20 mouse cellular contexts compared by ENCODE assay signal in genomic region chr2:11762541-11762940, GRCm38 (mm10). TPM values are rescaled to one million over a fixed set of nuclear protein-coding genes. Genes with fewer than 3 reads are reported as not detected.
A peak's percentile ranks its signal among the peaks of the same experiment; 100 is the strongest.
DNase-seq lines count a peak whose midpoint lies in the region; ATAC-seq lines count a peak whose summit lies in the region.
"Had no signal": no experiment of that assay in that cellular context is flagged by ENCODE, and none has a peak within 500 bp of the region (broad histone marks: within the 10 kb centered on the region; RNA-seq: fewer than 3 reads in every experiment).

No protein-coding gene starts in this region.

- peak; percentile 81 for DNase-seq in fat pad, adult 2 months (ENCODE audit: extremely low read depth, low read depth, low spot score)
- peak; percentile 77 for DNase-seq in gonadal fat pad, adult 2 months (ENCODE audit: low read depth)
- no peak for DNase-seq in layer of hippocampus, adult 8-10 months (ENCODE audit: low spot score in 2 of 2)
- no peak for DNase-seq in lung, postnatal 14 days
- DNase-seq: adrenal gland, adult 2 months; adrenal gland, adult 8-10 months; adrenal gland, postnatal 10 days; adrenal gland, postnatal 14 days; adrenal gland, postnatal 25 days; adrenal gland, postnatal 36 days; B cell, adult 2 months; cerebellum, adult 11 months; cerebellum, adult 11-12 months; cerebellum, adult 18-20 months had no signal

- 0 out of 2 replicates have a peak, but pooled peaks have one; percentile 32 for ATAC-seq in erythroblast, adult 5-6 weeks (replicated peaks; ENCODE audit: low FRiP score, poor library complexity, severe bottlenecking)
- ATAC-seq in frontal cortex, adult (ENCODE audit: low TSS enrichment) = no peak
- ATAC-seq: activated CD4-positive, CD25-positive, alpha-beta regulatory T cell, adult 4 months; CD4-positive, CD25-positive, alpha-beta regulatory T cell, adult 4 months; Patski had no signal

RNA-seq across cellular contexts. Expression of gene Fbh1, which starts 14.8 kb away (rescaled TPM):
- 14.6 and 23.2 TPM in 2 replicates for total RNA-seq in erythroblast, adult 5-6 weeks (2015; ENCODE audit: low replicate concordance)
- 14.8 and 38.5 TPM in 2 replicates for total RNA-seq in erythroblast, adult 5-6 weeks (2017; ENCODE audit: low replicate concordance)
- polyA plus RNA-seq in gonadal fat pad, adult 2 months (2012; rRNA removed) = 51.2 and 60.5 TPM in 2 replicates
- 10 to 100 TPM; 68.9 to 94.6 (median 72.0) TPM for total RNA-seq in layer of hippocampus, adult 8-10 months (2022)

RNA-seq across cellular contexts. Expression of gene Ankrd16, which starts 15.1 kb away (rescaled TPM):
- 5.4 and 5.9 TPM in 2 replicates for total RNA-seq in erythroblast, adult 5-6 weeks (2015; ENCODE audit: low replicate concordance)
- 5.3 and 6.4 TPM in 2 replicates for total RNA-seq in erythroblast, adult 5-6 weeks (2017; ENCODE audit: low replicate concordance)
- 78.9 and 84.6 TPM in 2 replicates for polyA plus RNA-seq in gonadal fat pad, adult 2 months (2012; rRNA removed)
- 10 to 100 TPM; 49.0 to 65.8 (median 61.4) TPM for total RNA-seq in layer of hippocampus, adult 8-10 months (2022)

RNA-seq across cellular contexts. Expression of gene Il15ra, which starts 57.5 kb away (rescaled TPM):
- total RNA-seq in erythroblast, adult 5-6 weeks (2015; ENCODE audit: low replicate concordance) = 1.5 and 5.9 TPM in 2 replicates
- 1.1 and 1.8 TPM in 2 replicates for total RNA-seq in erythroblast, adult 5-6 weeks (2017; ENCODE audit: low replicate concordance)
- polyA plus RNA-seq in gonadal fat pad, adult 2 months (2012; rRNA removed) = 23.5 and 29.6 TPM in 2 replicates
- 10 to 100 TPM in 2 of 4 experiments, 1 to 10 TPM in 2; 7.1 to 14.0 (median 10.0) TPM for total RNA-seq in layer of hippocampus, adult 8-10 months (2022)
- polyA plus RNA-seq: G1E had no signal

Comparison
In these comparisons a context has a peak if more than half of its experiments do, and no peak if none do; other contexts are left out.
1. DNase-seq: peak in fat pad, adult 2 months (single experiment) and gonadal fat pad, adult 2 months (single experiment); none in layer of hippocampus, adult 8-10 months (0 of 2) and lung, postnatal 14 days (single experiment).
2. RNA of gene Ankrd16, which starts 15.1 kb away (total RNA-seq): 49.0 to 65.8 TPM in layer of hippocampus, adult 8-10 months; 5.3 to 6.4 TPM in erythroblast, adult 5-6 weeks; every median in the first group is over 4 times any median in the second.